ENCODE assay signal across 8 mouse cellular contexts in genomic region chr11:29692111-29692682, GRCm38 (mm10). TPM values are rescaled to one million over a fixed set of nuclear protein-coding genes. Genes with fewer than 3 reads are reported as not detected.
DNase-seq lines count a peak whose midpoint lies in the region; ATAC-seq lines count a peak whose summit lies in the region.

No protein-coding gene starts in this region.

- no peaks in the 10 kb centered on the region for H3K27me3 ChIP-seq in limb, embryonic 11.5 days (ENCODE audit: control insufficient read depth, insufficient read depth, low read length)
- no peaks in the 10 kb centered on the region for H3K27me3 ChIP-seq in midbrain, embryonic 15.5 days (replicated peaks)

- no peaks in the 10 kb centered on the region for H3K36me3 ChIP-seq in limb, embryonic 11.5 days (ENCODE audit: control insufficient read depth, insufficient read depth, low read length)
- H3K36me3 ChIP-seq in midbrain, embryonic 15.5 days (replicated peaks), result no peaks in the 10 kb centered on the region

- peak; percentile 22 to 27 for DNase-seq in frontal cortex, postnatal 36 days (ENCODE audit: low spot score in 2 of 2)
- no peak for DNase-seq in frontal cortex, postnatal 14 days (ENCODE audit: low spot score in 2 of 2)
- DNase-seq in adrenal gland, adult (ENCODE audit: inconsistent age in 2 of 2, low spot score in 1 of 2), result peak; percentile 82 to 93
- peak; percentile 19 to 37 for DNase-seq in heart, postnatal 14 days
- peak; percentile 36 for DNase-seq in limb, embryonic 11.5 days (ENCODE audit: low spot score)
- no peak for DNase-seq in natural killer cell, adult 2 months (ENCODE audit: low spot score in 2 of 2)

- H3K9me3 ChIP-seq in limb, embryonic 11.5 days (ENCODE audit: control insufficient read depth, low read length), result no peaks in the 10 kb centered on the region
- no peaks in the 10 kb centered on the region for H3K9me3 ChIP-seq in midbrain, embryonic 15.5 days

- peak overlapping the region; percentile 81; the same call in 1 of the 2 replicates for H3K4me3 ChIP-seq in limb, embryonic 11.5 days (ENCODE audit: low read depth, low read length)
- H3K4me3 ChIP-seq in midbrain, embryonic 15.5 days, result peak overlapping the region; percentile 94

- H3K4me2 ChIP-seq in limb, embryonic 11.5 days (ENCODE audit: low read depth, severe bottlenecking), result no peak overlapping the region
- peak overlapping the region; percentile 68; the same call in 1 of the 2 replicates for H3K4me2 ChIP-seq in midbrain, embryonic 15.5 days

- H3K4me1 ChIP-seq in limb, embryonic 11.5 days (ENCODE audit: control insufficient read depth, insufficient read depth, low read length), result no peaks in the 10 kb centered on the region
- peaks cover 17% of the 10 kb centered on the region for H3K4me1 ChIP-seq in midbrain, embryonic 15.5 days

- ATAC-seq in erythroid progenitor cell, adult 5-6 weeks (replicated peaks; ENCODE audit: low FRiP score, poor library complexity, severe bottlenecking), result peak; percentile 0; the same call in 1 of the 2 replicates
- ATAC-seq in limb, embryonic 11.5 days (ENCODE audit: insufficient number of reproducible peaks, low FRiP score, low TSS enrichment, low read depth), result no peak
- no peak for ATAC-seq in midbrain, embryonic 15.5 days (replicated peaks)

- no peak overlapping the region for H3K9ac ChIP-seq in limb, embryonic 11.5 days (ENCODE audit: low read length)
- H3K9ac ChIP-seq in midbrain, embryonic 15.5 days, result no peak overlapping the region

- H3K27ac ChIP-seq in limb, embryonic 11.5 days (replicated peaks; ENCODE audit: low read depth, low read length), result peak overlapping the region; percentile 70; the same call in 1 of the 2 replicates
- no peak overlapping the region for H3K27ac ChIP-seq in midbrain, embryonic 15.5 days

- WGBS in limb, embryonic 11.5 days, result 14% methylated on average over 12 of the region's 12 CpGs
- WGBS in midbrain, embryonic 15.5 days, result 29% methylated on average over 12 of the region's 12 CpGs

- intact Hi-C loops in heart, postnatal 14 days (cut with DNase I), result loop anchor here (2.0 to 10.0 kb wide), 4 partner anchors 65 to 333 kb away; partner anchors contain the start of genes Ccdc88a, Clhc1 and Eml6

RNA-seq across cellular contexts. Expression of gene Rtn4, which starts 0.6 kb away (rescaled TPM):
- total RNA-seq in erythroid progenitor cell, adult 5-6 weeks (2015; ENCODE audit: low replicate concordance), result 48.3 and 50.7 TPM in 2 replicates
- total RNA-seq in erythroid progenitor cell, adult 5-6 weeks (2017; ENCODE audit: low replicate concordance), result 46.8 and 64.0 TPM in 2 replicates
- 100 to 1,000 TPM; 113 to 115 TPM for total RNA-seq in heart, postnatal 14 days (2021)
- 56.3 and 60.7 TPM in 2 replicates for polyA plus RNA-seq in limb, embryonic 11.5 days (2014; fragmentation: Nextera tagmentation; extraction: Ambion mirVana)
- 128 and 134 TPM in 2 replicates for polyA plus RNA-seq in midbrain, embryonic 15.5 days (2015; fragmentation: Nextera tagmentation; extraction: Ambion mirVana)

Comparison
In these comparisons a context has a peak if more than half of its experiments do, and no peak if none do; other contexts are left out.
1. DNase-seq: peak in frontal cortex, postnatal 36 days (2 of 2), adrenal gland, adult (2 of 2), heart, postnatal 14 days (2 of 2) and limb, embryonic 11.5 days (single experiment); none in frontal cortex, postnatal 14 days (0 of 2) and natural killer cell, adult 2 months (0 of 2).